Mouse (Mus musculus) olfactory bulb, adult 2 months (tissue): ENCODE measurements at regions not wholly inside any gene's neighbourhood (a gene's known extent, or its start where the extent isn't known, plus 50 kb on each side); places are given as distances from the start of the nearest gene placed in this dataset.

Source experiments
- CTCF ChIP-seq: fragments of 200-500 bp; IDR thresholded peaks from 2 replicates; pipeline ENCODE4 v1.5.1; 2012; ENCODE audit warnings: low read depth, mild to moderate bottlenecking, low read length, moderate library complexity; ENCODE audit not compliant: insufficient read depth
- POLR2A ChIP-seq: fragments of 200-500 bp; IDR thresholded peaks from 2 replicates; pipeline ENCODE4 v1.6.1; 2012; ENCODE audit warnings: mild to moderate bottlenecking, low read depth, low read length, moderate library complexity; ENCODE audit not compliant: insufficient read depth

DNA sequence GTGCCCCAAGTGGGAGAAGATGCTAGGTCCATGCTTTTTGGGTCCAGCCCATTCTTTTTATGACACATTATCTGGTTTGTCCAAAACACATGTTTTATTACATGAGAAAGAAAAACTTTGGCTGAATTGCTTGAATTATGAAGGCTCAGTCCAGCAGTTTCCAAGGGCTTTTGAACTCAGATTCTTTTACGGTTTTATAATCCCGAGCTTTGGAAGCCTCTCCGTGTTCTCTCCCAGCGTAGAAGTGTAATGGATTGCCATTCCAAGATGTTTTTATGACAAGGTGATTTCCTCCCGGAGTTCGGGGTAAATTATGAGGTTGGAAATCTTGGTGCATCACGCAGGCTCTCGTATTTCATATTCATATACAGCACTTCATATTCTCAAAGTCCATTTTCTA, 479.6 kb upstream of the Mgmt start:
- TF ChIP-seq CTCF: no peak
- TF ChIP-seq POLR2A: no peak
